Mouse (Mus musculus): Measurements from ENCODE around the gene Maff. TPM values are rescaled to one million over a fixed set of nuclear protein-coding genes. Genes with fewer than 3 reads are reported as not detected.

Maff gene
- polyA plus RNA-seq (2014; fragmentation: Illumina TruSeq; extraction: RNeasy Lipid Tissue Mini Kit (QIAGEN cat#74804); ENCODE audit: low read depth, low replicate concordance), result 3.6 TPM

DNA sequence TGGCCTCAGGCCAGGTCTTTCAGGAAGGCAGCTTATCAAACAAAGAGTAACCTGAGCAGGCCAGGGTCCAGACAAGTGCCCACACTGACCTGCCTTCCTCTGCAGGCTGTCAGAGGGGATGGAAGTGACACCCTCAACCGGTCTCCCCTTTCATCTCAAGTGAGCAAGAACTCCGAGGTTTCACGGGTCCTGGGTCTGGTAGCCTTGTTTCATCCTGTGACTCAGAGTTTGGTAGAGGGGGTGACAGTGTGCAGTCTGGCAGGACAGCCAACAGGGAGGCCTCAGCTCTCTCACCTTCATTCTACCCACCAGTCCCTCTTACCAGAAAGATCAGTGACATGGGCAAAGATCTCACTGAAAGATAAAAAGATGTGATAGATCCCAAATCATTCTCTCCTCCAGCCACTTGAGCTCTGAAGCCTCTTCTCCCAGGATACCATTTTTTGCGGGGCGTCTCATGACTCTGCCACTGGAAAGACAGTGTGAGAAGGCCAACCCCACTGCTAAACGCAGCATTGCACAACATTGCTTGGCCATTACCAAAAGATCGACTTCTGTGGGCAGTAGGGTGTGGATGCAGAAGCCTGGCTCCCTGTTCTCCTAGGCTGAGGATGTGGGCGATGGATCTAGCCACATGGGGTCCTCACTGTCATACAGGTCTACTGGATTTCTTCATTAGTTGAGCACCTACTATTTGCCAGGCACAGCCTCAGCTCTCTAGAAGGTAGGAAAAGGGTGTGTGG lies at the start of gene Maff:
Maff (plus strand) TSS at position 571 of the 743 bp plus-strand sequence.

DNA sequence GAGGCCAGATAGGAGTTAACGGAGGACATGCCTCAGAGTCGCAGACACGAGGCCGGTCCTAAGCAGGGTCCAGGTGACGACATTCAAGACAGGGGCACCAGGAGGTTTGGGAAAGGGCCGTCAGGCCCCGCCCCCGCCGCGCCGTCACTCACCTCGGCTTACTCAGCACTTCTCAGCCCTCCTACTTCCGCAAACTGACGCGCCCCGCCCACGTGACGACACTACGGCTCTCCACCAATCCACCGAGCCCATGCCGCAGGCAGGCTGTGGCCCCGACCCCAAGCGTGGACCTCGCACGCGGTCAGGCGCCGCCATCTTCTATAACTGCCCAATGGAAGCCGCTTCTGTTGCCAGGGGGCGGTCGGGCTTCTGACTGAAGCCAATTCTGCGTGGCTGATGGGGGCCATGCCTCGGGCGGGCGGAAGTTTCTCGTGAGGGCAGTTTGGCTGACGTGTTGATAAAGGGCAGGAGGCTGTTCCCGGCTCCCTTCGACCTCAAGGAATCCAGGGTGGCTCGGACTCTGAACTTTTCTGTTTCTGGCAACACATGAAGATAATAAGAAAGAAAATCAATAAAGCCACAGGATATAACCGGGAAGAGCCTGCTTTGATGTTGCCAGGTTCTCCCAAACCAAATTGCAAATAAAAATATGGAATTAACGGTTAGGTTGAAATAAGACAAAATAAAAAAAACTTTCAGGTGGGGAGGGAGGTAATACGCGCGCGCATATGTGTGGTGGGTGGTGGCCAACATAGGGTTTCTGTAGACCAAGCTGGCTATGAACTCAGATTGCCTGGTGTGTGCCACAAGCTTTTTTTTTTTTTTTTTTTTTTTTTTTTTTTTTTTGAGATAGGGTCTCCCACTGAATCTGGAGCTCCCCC lies 18.1 kb upstream of the Maff start, which contains the start of gene Pla2g6:
Pla2g6 (minus strand) TSS at position 333 of the 881 bp plus-strand sequence.

DNA sequence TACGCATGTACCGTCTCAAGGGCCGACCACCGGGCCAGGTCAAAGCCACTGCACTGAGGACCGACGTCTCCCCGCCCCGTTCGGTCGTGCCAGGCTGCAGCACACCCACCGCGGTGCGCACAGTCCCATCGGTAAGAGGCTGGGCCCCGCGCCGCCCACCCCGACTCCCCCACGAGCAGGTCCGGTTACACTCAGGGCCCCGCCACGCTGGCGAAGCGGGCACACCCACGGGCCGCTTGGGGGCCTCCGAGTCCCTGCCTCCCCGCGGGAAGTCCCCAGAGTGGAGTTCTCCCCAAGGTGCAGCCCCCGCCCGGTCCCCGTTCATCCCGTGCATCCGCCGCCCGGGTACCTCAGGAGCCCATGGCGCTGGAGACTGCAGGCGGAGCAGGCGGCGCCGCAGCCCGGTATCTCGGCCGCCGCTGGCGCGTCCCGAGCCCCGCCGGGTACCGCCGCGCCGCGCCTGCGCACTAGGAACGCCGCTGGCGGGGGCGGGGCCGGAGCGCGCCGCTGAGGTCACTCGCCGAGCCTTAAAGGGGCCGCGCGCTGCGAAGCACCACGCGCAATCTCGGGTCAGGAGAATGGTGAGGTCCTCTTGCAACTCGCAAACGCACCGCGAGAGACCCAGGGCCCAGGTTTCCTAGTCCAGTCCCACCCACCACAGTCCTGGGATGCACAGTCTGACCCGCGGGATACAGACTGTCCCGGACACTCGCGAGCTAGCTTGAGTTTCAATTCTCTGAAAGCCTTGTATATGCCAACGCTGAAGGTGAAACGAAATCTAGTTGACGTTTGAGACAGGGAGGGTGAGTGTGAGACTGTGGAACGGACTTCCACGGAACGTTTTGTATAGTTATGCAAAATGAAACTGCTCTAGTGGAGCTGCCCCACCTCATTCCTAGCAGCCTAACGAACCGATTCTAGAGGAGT lies 56.7 kb downstream of the Maff start, which contains the start of gene Tmem184b:
Tmem184b (minus strand) TSS at position 734 of the 927 bp plus-strand sequence.

Other genes starting within 250 kb of the Maff start
- 9.1 TPM for gene Micall1, start 237.7 kb upstream of the Maff start, polyA plus RNA-seq (2014; fragmentation: Illumina TruSeq; extraction: RNeasy Lipid Tissue Mini Kit (QIAGEN cat#74804); ENCODE audit: low read depth, low replicate concordance)
- gene Polr2f, start 205.6 kb upstream of the Maff start, polyA plus RNA-seq (2014; fragmentation: Illumina TruSeq; extraction: RNeasy Lipid Tissue Mini Kit (QIAGEN cat#74804); ENCODE audit: low read depth, low replicate concordance), result not detected
- gene 1700088E04Rik, start 205.4 kb upstream of the Maff start, polyA plus RNA-seq (2014; fragmentation: Illumina TruSeq; extraction: RNeasy Lipid Tissue Mini Kit (QIAGEN cat#74804); ENCODE audit: low read depth, low replicate concordance), result 0.38 TPM
- 0.16 TPM for gene Sox10, start 181.4 kb upstream of the Maff start, polyA plus RNA-seq (2014; fragmentation: Illumina TruSeq; extraction: RNeasy Lipid Tissue Mini Kit (QIAGEN cat#74804); ENCODE audit: low read depth, low replicate concordance)
- gene Pick1, start 117.4 kb upstream of the Maff start, polyA plus RNA-seq (2014; fragmentation: Illumina TruSeq; extraction: RNeasy Lipid Tissue Mini Kit (QIAGEN cat#74804); ENCODE audit: low read depth, low replicate concordance), result 24.6 TPM
- gene Gm49486, start 117.2 kb upstream of the Maff start, polyA plus RNA-seq (2014; fragmentation: Illumina TruSeq; extraction: RNeasy Lipid Tissue Mini Kit (QIAGEN cat#74804); ENCODE audit: low read depth, low replicate concordance), result 1.3 TPM
- gene Slc16a8, start 91.9 kb upstream of the Maff start, polyA plus RNA-seq (2014; fragmentation: Illumina TruSeq; extraction: RNeasy Lipid Tissue Mini Kit (QIAGEN cat#74804); ENCODE audit: low read depth, low replicate concordance), result not detected
- 7.9 TPM for gene Baiap2l2, start 61.1 kb upstream of the Maff start, polyA plus RNA-seq (2014; fragmentation: Illumina TruSeq; extraction: RNeasy Lipid Tissue Mini Kit (QIAGEN cat#74804); ENCODE audit: low read depth, low replicate concordance)
- not detected for gene Pla2g6, start 18.2 kb upstream of the Maff start, polyA plus RNA-seq (2014; fragmentation: Illumina TruSeq; extraction: RNeasy Lipid Tissue Mini Kit (QIAGEN cat#74804); ENCODE audit: low read depth, low replicate concordance)
- gene Tmem184b, start 56.9 kb downstream of the Maff start, polyA plus RNA-seq (2014; fragmentation: Illumina TruSeq; extraction: RNeasy Lipid Tissue Mini Kit (QIAGEN cat#74804); ENCODE audit: low read depth, low replicate concordance), result 8.4 TPM
- 7.4 TPM for gene Csnk1e, start 108.9 kb downstream of the Maff start, polyA plus RNA-seq (2014; fragmentation: Illumina TruSeq; extraction: RNeasy Lipid Tissue Mini Kit (QIAGEN cat#74804); ENCODE audit: low read depth, low replicate concordance)
- not detected for gene Kcnj4, start 158.6 kb downstream of the Maff start, polyA plus RNA-seq (2014; fragmentation: Illumina TruSeq; extraction: RNeasy Lipid Tissue Mini Kit (QIAGEN cat#74804); ENCODE audit: low read depth, low replicate concordance)
- 17.9 TPM for gene Kdelr3, start 169.8 kb downstream of the Maff start, polyA plus RNA-seq (2014; fragmentation: Illumina TruSeq; extraction: RNeasy Lipid Tissue Mini Kit (QIAGEN cat#74804); ENCODE audit: low read depth, low replicate concordance)
- gene Ddx17, start 200.1 kb downstream of the Maff start, polyA plus RNA-seq (2014; fragmentation: Illumina TruSeq; extraction: RNeasy Lipid Tissue Mini Kit (QIAGEN cat#74804); ENCODE audit: low read depth, low replicate concordance), result 534 TPM

Data from sigmoid colon, adult 10 weeks (tissue).